Mouse (Mus musculus): ENCODE results near the gene Camkmt. TPM values are rescaled to one million over a fixed set of nuclear protein-coding genes. Genes with fewer than 3 reads are reported as not detected.
A peak's percentile ranks its signal among the peaks of the same experiment; 100 is the strongest.

Camkmt gene
- polyA plus RNA-seq, 1 experiment from 2014 or later = 17.0 TPM

DNA sequence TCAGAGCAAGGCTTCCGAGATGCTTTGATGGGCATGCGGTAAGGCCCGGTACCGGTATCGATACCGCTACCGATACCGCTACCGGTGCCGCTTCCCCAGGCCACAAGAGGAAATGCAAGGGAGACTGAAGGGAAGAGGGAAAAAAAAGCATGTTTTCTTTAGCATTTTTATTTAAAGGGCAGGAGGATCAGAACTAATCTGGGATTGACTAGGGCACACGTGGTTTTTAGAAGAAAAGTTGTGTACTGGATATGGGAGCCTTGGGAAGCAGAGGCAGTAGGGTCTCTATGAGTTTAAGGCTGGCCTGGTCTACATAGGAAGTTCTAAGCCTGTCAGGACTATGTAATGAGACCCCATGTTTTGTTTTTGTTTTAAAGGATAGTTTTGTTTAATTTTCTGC lies 167.0 kb downstream of the Camkmt start:
- Histone ChIP-seq H3K4me3 (no peak overlapping the region), H3K27me3 (no peaks in the 10 kb centered on the region), H3K9me3 (replicated peaks) (no peaks in the 10 kb centered on the region), H3K4me2 (peak overlapping the region; percentile 46), H3K4me1 (peaks cover 10% of the 10 kb centered on the region; the same call in 1 of the 2 replicates), H3K27ac (no peak overlapping the region; the same call in 1 of the 2 replicates), H3K9ac (no peak overlapping the region), H3K36me3 (ENCODE audit: poor library complexity, severe bottlenecking) (no peaks in the 10 kb centered on the region)
- no peak for ATAC-seq
- 9% methylated on average over 11 of the region's 11 CpGs for WGBS

DNA sequence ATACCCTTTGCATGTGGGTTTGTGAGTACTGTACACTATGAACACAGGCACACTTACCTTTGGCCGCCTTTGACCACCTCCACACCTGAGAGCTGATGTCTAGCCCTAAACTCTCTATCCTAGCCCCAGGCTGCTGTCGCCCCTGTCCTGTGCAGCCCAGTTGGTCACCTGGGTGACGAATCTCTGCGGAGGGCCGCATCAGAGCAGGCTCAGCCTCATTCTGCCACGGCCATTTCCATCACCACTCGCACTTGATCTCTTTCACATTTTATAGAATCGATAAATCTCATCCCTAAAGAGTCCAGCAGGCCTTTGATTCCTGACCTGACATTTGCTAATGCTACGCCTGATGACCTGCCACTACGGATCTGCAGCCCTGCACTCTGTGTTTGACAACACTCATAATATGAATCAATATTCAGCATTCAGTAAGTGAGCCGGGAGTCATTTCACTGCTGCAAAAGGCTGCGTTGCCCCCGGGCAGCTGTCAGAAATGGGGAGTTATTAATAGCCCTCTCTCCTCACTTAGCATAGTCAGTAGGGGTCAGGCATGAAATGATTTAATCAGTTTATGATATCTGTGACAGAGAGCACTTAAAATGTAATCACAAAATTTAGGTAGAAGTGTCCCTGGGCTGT lies 168.5 kb downstream of the Camkmt start:
- no peak for ATAC-seq
- Histone ChIP-seq H3K27ac (no peak overlapping the region), H3K9ac (no peak overlapping the region), H3K36me3 (ENCODE audit: poor library complexity, severe bottlenecking) (no peaks in the 10 kb centered on the region), H3K27me3 (no peaks in the 10 kb centered on the region), H3K9me3 (replicated peaks) (no peaks in the 10 kb centered on the region), H3K4me2 (no peak overlapping the region), H3K4me1 (peaks cover 10% of the 10 kb centered on the region; the same call in 1 of the 2 replicates), H3K4me3 (no peak overlapping the region)
- WGBS = 76% methylated on average over 13 of the region's 13 CpGs

DNA sequence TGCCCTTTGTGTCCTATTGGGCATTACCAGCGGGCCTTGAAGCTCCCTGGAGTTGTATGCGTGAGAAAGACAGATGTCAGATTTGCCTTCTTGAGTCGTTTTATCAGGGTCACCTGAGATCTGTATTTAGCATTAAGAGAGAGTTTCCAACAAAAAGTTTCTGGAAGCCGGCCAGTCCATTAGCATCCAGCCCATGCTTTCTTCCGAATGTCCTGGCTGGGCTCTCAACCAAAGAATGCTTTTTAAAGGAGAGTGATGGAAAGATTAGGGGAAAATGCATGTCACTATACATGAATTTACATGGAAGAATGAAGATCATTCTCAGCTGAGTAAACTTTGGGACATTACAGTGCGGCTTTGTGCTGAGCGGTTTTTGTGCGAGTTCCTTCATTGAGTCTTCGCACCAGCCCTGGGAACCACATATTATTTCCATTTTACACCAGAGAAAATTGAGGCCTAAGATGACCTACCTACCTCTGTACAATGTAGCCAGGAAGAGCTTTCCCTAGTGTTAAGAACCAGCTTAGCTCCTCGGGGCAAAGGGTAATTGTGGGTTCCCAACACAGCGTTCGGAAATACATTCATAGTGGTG lies 176.6 kb downstream of the Camkmt start:
- Histone ChIP-seq H3K9ac (no peak overlapping the region), H3K36me3 (ENCODE audit: poor library complexity, severe bottlenecking) (no peaks in the 10 kb centered on the region), H3K4me3 (no peak overlapping the region), H3K4me2 (no peak overlapping the region), H3K4me1 (peaks cover 8% of the 10 kb centered on the region; the same call in 1 of the 2 replicates), H3K27ac (no peak overlapping the region), H3K9me3 (replicated peaks) (no peaks in the 10 kb centered on the region), H3K27me3 (no peaks in the 10 kb centered on the region)
- ATAC-seq = 0 out of 2 replicates have a peak, but pooled peaks have one; percentile 33
- 55% methylated on average over 12 of the region's 12 CpGs for WGBS

DNA sequence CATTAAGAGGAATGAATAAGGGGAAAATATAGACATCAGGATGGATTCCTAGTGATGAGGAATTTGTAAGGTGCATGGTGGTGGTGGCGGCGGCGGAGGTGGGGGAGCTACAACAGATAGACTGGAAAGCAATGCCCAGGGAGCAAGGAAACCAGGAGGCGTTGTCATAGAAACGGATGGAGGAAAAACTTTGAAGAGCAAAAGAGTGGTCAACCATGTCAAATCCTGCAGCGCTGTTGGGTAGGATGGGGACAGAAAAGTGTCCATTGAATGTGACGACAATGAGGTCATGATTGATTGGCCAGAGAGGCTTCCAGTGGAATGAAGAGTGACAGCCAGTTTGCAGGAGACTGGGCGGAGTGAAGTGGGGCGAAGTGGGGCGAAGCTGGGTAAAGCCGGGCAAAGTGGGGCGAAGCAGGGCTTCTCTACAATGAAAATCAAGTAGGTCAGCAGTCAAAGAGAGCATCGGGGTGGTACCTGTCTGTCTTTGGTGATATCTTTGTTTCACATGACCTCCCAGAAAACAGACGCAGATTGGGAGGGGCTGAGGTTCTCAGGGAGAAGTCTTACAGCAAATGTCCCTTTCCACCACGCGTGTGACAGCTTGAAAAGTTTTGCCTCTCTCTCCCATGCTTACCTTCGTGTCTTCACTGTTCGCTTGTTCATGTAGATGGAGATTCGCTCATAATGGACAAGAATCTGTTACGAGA lies 181.3 kb downstream of the Camkmt start:
- H3K36me3 ChIP-seq (ENCODE audit: poor library complexity, severe bottlenecking) = no peaks in the 10 kb centered on the region
- no peak for ATAC-seq
- WGBS = 64% methylated on average over 20 of the region's 20 CpGs
- no peak overlapping the region for H3K4me2 ChIP-seq
- H3K9ac ChIP-seq = no peak overlapping the region
- H3K4me3 ChIP-seq = no peak overlapping the region
- no peak overlapping the region for H3K27ac ChIP-seq
- no peaks in the 10 kb centered on the region for H3K27me3 ChIP-seq
- H3K9me3 ChIP-seq (replicated peaks) = no peaks in the 10 kb centered on the region
- H3K4me1 ChIP-seq = peaks cover 7% of the 10 kb centered on the region; the same call in 1 of the 2 replicates

DNA sequence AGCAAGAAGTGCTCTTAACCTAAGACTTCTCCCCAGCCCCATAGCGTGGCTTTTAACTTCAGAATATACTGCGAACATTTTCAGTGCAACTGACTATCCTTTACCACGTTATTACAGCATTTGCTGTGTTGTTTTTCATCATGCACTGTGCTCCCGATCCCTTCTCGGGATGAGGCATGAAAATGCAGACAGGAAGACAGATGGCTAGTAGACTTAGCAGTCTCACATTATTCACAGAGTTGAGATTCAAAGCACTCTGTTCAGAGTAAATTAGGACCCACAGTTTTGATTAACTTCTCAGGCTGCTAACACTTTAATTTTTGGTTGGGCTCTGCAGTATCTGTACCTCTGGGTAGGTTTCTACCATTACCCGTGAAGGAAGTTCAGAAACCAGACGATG lies 189.4 kb downstream of the Camkmt start:
- Histone ChIP-seq H3K27ac (no peak overlapping the region), H3K36me3 (ENCODE audit: poor library complexity, severe bottlenecking) (no peaks in the 10 kb centered on the region), H3K4me3 (no peak overlapping the region), H3K9me3 (replicated peaks) (no peaks in the 10 kb centered on the region), H3K9ac (no peak overlapping the region), H3K27me3 (no peaks in the 10 kb centered on the region), H3K4me1 (no peaks in the 10 kb centered on the region), H3K4me2 (no peak overlapping the region)
- ATAC-seq = no peak
- 92% methylated on average over 7 of the region's 7 CpGs for WGBS

DNA sequence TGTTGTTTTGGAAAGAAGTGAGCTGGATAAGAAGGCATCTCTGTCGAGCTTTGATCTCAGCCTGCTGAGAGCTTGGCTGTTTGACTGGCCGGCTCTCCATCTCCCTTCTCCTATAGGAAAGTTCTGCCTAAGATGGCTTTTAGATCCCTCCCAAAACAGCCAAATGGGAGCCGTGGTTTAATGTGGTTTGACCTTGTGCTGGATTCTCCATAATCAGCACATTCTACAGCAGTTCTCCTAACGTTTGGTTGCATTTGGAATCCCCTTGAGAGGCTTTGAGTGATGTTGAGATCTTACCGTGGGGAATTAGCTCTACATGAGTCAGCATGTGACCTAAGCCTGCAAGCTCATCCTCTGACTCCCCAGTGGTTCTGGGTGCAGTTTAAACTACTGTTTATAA lies 192.1 kb downstream of the Camkmt start:
- WGBS = 80% methylated on average over 5 of the region's 5 CpGs
- H3K4me2 ChIP-seq = no peak overlapping the region
- no peak for ATAC-seq
- no peaks in the 10 kb centered on the region for H3K36me3 ChIP-seq (ENCODE audit: poor library complexity, severe bottlenecking)
- H3K27ac ChIP-seq = no peak overlapping the region
- no peak overlapping the region for H3K9ac ChIP-seq
- H3K27me3 ChIP-seq = no peaks in the 10 kb centered on the region
- H3K4me3 ChIP-seq = no peak overlapping the region
- no peaks in the 10 kb centered on the region for H3K9me3 ChIP-seq (replicated peaks)
- no peaks in the 10 kb centered on the region for H3K4me1 ChIP-seq

DNA sequence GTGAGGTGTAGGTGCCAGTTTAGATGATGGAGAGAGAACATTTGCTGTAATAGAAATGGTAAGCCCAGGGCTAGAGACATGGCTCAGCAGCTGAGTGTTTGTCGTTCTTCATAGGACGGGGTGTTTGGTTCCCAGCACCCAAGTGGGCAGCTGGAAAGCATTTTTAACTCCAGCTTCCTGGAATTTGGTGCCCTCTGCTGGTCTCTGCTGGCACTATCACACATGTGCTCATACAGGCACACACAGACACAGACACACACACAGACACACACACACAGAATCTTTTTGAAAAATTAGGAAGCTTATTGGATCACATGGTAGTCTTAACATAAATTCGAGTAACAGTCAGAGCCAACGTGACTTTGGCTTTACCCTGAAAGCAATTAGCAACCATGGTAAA lies 200.8 kb downstream of the Camkmt start:
- Histone ChIP-seq H3K4me1 (no peaks in the 10 kb centered on the region), H3K36me3 (ENCODE audit: poor library complexity, severe bottlenecking) (no peaks in the 10 kb centered on the region), H3K9me3 (replicated peaks) (0 out of 2 replicates have a peak, but pooled peaks cover 3% of the 10 kb centered on the region), H3K27ac (no peak overlapping the region), H3K27me3 (no peaks in the 10 kb centered on the region), H3K9ac (no peak overlapping the region), H3K4me3 (no peak overlapping the region), H3K4me2 (no peak overlapping the region)
- 97% methylated on average over 4 of the region's 4 CpGs for WGBS
- no peak for ATAC-seq

DNA sequence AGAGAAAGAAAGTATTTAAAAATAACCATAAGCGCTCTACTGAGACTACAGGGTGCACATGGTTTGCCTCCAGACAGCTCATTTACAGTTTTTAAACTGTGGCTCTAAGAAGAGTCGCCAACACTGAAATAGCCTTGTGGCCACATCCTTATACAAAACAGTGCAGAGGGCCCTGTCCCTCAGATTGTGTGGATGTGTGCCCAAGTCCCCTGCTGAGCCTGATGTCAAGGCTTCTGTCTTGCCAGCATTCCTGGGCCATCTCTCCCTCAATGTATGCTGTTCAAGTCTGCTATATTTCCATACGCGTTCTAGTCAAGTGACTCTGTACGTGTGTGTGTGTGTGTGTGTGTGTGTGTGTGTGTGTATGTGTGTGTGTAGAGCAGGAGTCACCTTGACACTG lies 201.2 kb downstream of the Camkmt start:
- Histone ChIP-seq H3K4me2 (no peak overlapping the region), H3K27ac (no peak overlapping the region), H3K4me3 (no peak overlapping the region), H3K36me3 (ENCODE audit: poor library complexity, severe bottlenecking) (no peaks in the 10 kb centered on the region), H3K9ac (no peak overlapping the region), H3K4me1 (no peaks in the 10 kb centered on the region), H3K27me3 (no peaks in the 10 kb centered on the region), H3K9me3 (replicated peaks) (0 out of 2 replicates have a peak, but pooled peaks cover 3% of the 10 kb centered on the region)
- 95% methylated on average over 5 of the region's 5 CpGs for WGBS
- ATAC-seq = no peak

DNA sequence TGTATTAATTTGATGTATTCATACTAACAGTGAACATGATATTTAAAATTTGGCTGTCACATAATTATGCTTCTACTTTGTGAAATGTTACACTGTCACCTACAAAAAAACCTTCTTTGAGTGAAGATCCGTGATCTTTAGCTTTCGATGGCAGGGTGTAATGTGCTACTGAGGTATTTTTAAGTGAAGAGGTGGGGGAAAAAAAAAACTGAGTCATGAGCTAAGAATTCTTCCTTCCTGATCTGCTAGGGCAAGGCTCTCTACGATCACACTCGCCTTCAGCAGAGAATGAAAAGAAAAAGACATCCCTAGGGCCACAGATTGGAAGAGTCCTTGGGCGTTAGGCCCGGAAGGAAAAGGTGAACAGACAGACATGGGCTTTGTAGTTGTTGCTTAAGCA lies 201.9 kb downstream of the Camkmt start:
- ATAC-seq = no peak
- Histone ChIP-seq H3K36me3 (ENCODE audit: poor library complexity, severe bottlenecking) (no peaks in the 10 kb centered on the region), H3K9me3 (replicated peaks) (0 out of 2 replicates have a peak, but pooled peaks cover 3% of the 10 kb centered on the region), H3K4me2 (no peak overlapping the region), H3K4me3 (no peak overlapping the region), H3K9ac (no peak overlapping the region), H3K27ac (no peak overlapping the region), H3K4me1 (no peaks in the 10 kb centered on the region), H3K27me3 (no peaks in the 10 kb centered on the region)
- WGBS = 88% methylated on average over 6 of the region's 6 CpGs

DNA sequence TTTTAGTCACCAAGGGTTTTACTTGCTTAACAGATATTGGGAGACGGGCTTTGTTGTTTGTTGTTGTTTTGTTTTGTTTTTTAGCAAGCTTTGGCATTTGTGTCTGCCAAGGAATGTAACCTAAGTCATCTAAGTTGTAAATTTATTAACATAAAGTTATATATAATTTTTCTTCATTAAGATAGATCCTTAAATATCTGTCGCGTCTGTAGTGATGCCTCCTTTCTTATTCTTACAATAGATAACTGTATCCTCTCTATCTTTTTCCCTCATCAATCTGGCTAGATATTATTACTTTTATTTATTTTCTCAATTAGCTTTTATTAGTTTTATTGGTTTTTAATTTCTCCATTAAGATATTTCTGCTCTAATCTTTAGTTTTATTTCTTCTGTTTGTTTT lies 213.3 kb downstream of the Camkmt start:
- Histone ChIP-seq H3K4me3 (no peak overlapping the region), H3K4me2 (no peak overlapping the region), H3K9me3 (replicated peaks) (0 out of 2 replicates have a peak, but pooled peaks cover 3% of the 10 kb centered on the region), H3K4me1 (peaks cover 8% of the 10 kb centered on the region; the same call in 1 of the 2 replicates), H3K27me3 (no peaks in the 10 kb centered on the region), H3K27ac (no peak overlapping the region), H3K9ac (no peak overlapping the region), H3K36me3 (ENCODE audit: poor library complexity, severe bottlenecking) (no peaks in the 10 kb centered on the region)
- no peak for ATAC-seq
- WGBS = 96% methylated on average over 3 of the region's 3 CpGs

DNA sequence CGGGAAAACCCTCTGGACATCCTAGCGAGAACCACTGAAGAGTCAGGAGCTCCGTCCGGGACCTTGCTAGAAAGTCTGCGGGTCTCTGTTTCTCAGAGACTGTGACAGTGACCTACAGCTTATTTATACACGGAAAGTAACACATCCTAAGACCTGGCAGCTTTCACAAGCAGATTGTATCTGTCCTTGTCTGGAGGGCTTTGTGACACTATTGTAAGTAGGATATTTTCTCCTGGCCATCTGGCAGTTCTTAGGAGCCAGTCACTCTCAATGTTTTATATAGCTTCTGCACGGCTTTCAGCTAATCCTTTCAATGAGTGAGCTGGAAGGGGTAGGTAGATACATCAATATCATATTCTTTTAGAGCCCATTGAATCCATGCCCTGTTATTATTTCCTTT lies 218.2 kb downstream of the Camkmt start:
- Histone ChIP-seq H3K36me3 (ENCODE audit: poor library complexity, severe bottlenecking) (no peaks in the 10 kb centered on the region), H3K27me3 (no peaks in the 10 kb centered on the region), H3K4me2 (no peak overlapping the region), H3K4me3 (no peak overlapping the region), H3K4me1 (peaks cover 8% of the 10 kb centered on the region; the same call in 1 of the 2 replicates), H3K27ac (no peak overlapping the region), H3K9ac (no peak overlapping the region), H3K9me3 (replicated peaks) (0 out of 2 replicates have a peak, but pooled peaks cover under 1% of the 10 kb centered on the region)
- ATAC-seq = no peak
- 68% methylated on average over 7 of the region's 7 CpGs for WGBS

DNA sequence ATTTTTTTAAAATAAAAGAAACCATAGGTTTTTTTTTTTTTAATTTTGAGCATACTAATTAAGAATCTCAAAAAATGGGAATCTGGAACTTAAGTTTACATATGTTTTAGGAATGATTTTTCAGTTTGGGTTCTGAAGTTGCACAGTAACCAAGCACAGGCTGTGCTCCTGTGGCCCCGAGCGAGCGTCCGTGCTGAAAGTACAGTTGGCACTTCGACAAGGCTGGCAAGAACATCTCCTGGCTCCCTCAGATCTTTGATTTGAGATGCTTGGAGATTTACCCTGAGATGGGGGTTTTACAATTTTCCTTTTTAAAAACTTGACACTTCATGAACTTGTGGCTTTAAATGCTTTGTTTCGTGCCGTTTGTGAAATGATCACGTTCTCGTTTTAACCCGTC lies 218.7 kb downstream of the Camkmt start:
- H3K4me1 ChIP-seq = peaks cover 8% of the 10 kb centered on the region; the same call in 1 of the 2 replicates
- H3K9me3 ChIP-seq (replicated peaks) = no peaks in the 10 kb centered on the region
- no peak for ATAC-seq
- H3K27ac ChIP-seq = no peak overlapping the region
- H3K4me3 ChIP-seq = no peak overlapping the region
- no peaks in the 10 kb centered on the region for H3K36me3 ChIP-seq (ENCODE audit: poor library complexity, severe bottlenecking)
- no peak overlapping the region for H3K9ac ChIP-seq
- WGBS = 94% methylated on average over 10 of the region's 10 CpGs
- H3K27me3 ChIP-seq = no peaks in the 10 kb centered on the region
- H3K4me2 ChIP-seq = no peak overlapping the region
